In genomic region chr9:21328041-21328440, GRCm38 (mm10) we compare ENCODE assay signal across 13 mouse cellular contexts. TPM values are rescaled to one million over a fixed set of nuclear protein-coding genes. Genes with fewer than 3 reads are reported as not detected.
DNase-seq lines count a peak whose midpoint lies in the region; ATAC-seq lines count a peak whose summit lies in the region.
"Had no signal": no experiment of that assay in that cellular context is flagged by ENCODE, and none has a peak within 500 bp of the region (broad histone marks: within the 10 kb centered on the region; RNA-seq: fewer than 3 reads in every experiment).

No protein-coding gene starts in this region.

- WGBS in heart, embryonic 13.5 days = 66% methylated on average over 3 of the region's 3 CpGs

- no peaks in the 10 kb centered on the region for H3K9me3 ChIP-seq in heart, embryonic 13.5 days
- H3K9me3 ChIP-seq: embryonic facial prominence, embryonic 10.5 days; forebrain, embryonic 12.5 days had no signal

- H3K36me3 ChIP-seq in heart, embryonic 13.5 days = peaks cover 13% of the 10 kb centered on the region
- H3K36me3 ChIP-seq in splenic B cell, adult 2 months (ENCODE audit: control insufficient read depth, insufficient read depth, low read length, poor library complexity, severe bottlenecking) = no peaks in the 10 kb centered on the region

- H3K27ac ChIP-seq in heart, embryonic 13.5 days (replicated peaks) = peak overlapping the region; percentile 73
- H3K27ac ChIP-seq: embryonic facial prominence, embryonic 10.5 days; forebrain, embryonic 12.5 days had no signal

- no peak for DNase-seq in heart, postnatal 25 days (ENCODE audit: low spot score)
- peak; percentile 62 to 66 for DNase-seq in B cell, adult 2 months
- DNase-seq in splenic B cell, adult 2 months (ENCODE audit: low read depth, low spot score) = peak; percentile 87
- DNase-seq in cerebellum, adult 9-10 months = no peak
- DNase-seq in MN1 (ENCODE audit: low spot score) = no peak
- DNase-seq in embryo, embryonic 11 days = no peak
- DNase-seq: lung, postnatal 10 days had no signal

- H3K4me1 ChIP-seq in heart, embryonic 13.5 days = peaks cover 51% of the 10 kb centered on the region

- no peaks in the 10 kb centered on the region for H3K27me3 ChIP-seq in heart, embryonic 13.5 days (replicated peaks)
- H3K27me3 ChIP-seq in splenic B cell, adult 2 months (ENCODE audit: control insufficient read depth, insufficient read depth, low read length, poor library complexity, severe bottlenecking) = no peaks in the 10 kb centered on the region
- H3K27me3 ChIP-seq: forebrain, embryonic 12.5 days had no signal

- H3K9ac ChIP-seq in heart, embryonic 13.5 days = no peak overlapping the region
- H3K9ac ChIP-seq: forebrain, embryonic 12.5 days had no signal

- no peak overlapping the region for H3K4me3 ChIP-seq in heart, embryonic 13.5 days
- H3K4me3 ChIP-seq: embryonic facial prominence, embryonic 10.5 days; forebrain, embryonic 12.5 days; myocyte had no signal

- ATAC-seq in heart, embryonic 13.5 days (ENCODE audit: extremely low read depth, insufficient number of reproducible peaks, low FRiP score, low TSS enrichment) = no peak
- ATAC-seq in common myeloid progenitor, adult 5-6 weeks (replicated peaks; ENCODE audit: low read depth, poor library complexity, severe bottlenecking) = peak; percentile 61

- intact Hi-C loops in heart, postnatal 25 days (cut with DNase I) = no loop called here

- no peak overlapping the region for H3K4me2 ChIP-seq in heart, embryonic 13.5 days
- H3K4me2 ChIP-seq: forebrain, embryonic 12.5 days had no signal

RNA-seq across cellular contexts. Expression of gene Slc44a2, which starts 7.5 kb away (rescaled TPM):
- 56.9 and 60.3 TPM in 2 replicates for polyA plus RNA-seq in heart, embryonic 13.5 days (2015; fragmentation: Nextera tagmentation; extraction: Ambion mirVana)
- 100 to 1,000 TPM in 1 of 2 experiments, 10 to 100 TPM in 1; 99.2 to 113 TPM for total RNA-seq in heart, postnatal 25 days (2021)
- 76.6 and 80.6 TPM in 2 replicates for total RNA-seq in common myeloid progenitor, adult 5-6 weeks (2017)

RNA-seq across cellular contexts. Expression of gene Ap1m2, which starts 15.9 kb away (rescaled TPM):
- 1.7 and 2.1 TPM in 2 replicates for polyA plus RNA-seq in heart, embryonic 13.5 days (2015; fragmentation: Nextera tagmentation; extraction: Ambion mirVana)
- not detected for total RNA-seq in heart, postnatal 25 days (2021)
- total RNA-seq in common myeloid progenitor, adult 5-6 weeks (2017) = 0.37 and 2.5 TPM in 2 replicates
- polyA plus RNA-seq: C2C12, myocyte had no signal

RNA-seq across cellular contexts. Expression of gene Cdkn2d, which starts 36.8 kb away (rescaled TPM):
- 80.4 and 101 TPM in 2 replicates for polyA plus RNA-seq in heart, embryonic 13.5 days (2015; fragmentation: Nextera tagmentation; extraction: Ambion mirVana)
- total RNA-seq in heart, postnatal 25 days (2021) = 10 to 100 TPM; 15.1 to 16.8 TPM
- total RNA-seq in common myeloid progenitor, adult 5-6 weeks (2017) = 8.4 and 25.3 TPM in 2 replicates

RNA-seq across cellular contexts. Expression of gene Ilf3, which starts 39.6 kb away (rescaled TPM):
- polyA plus RNA-seq in heart, embryonic 13.5 days (2015; fragmentation: Nextera tagmentation; extraction: Ambion mirVana) = 115 and 120 TPM in 2 replicates
- total RNA-seq in heart, postnatal 25 days (2021) = 10 to 100 TPM; 25.9 to 29.6 TPM
- 73.7 and 95.9 TPM in 2 replicates for total RNA-seq in common myeloid progenitor, adult 5-6 weeks (2017)

RNA-seq across cellular contexts. Expression of gene Kri1, which starts 40.3 kb away (rescaled TPM):
- polyA plus RNA-seq in heart, embryonic 13.5 days (2015; fragmentation: Nextera tagmentation; extraction: Ambion mirVana) = 12.7 and 13.2 TPM in 2 replicates
- total RNA-seq in heart, postnatal 25 days (2021) = 10 to 100 TPM; 15.9 to 17.4 TPM
- 55.2 and 64.0 TPM in 2 replicates for total RNA-seq in common myeloid progenitor, adult 5-6 weeks (2017)

Comparison
In these comparisons a context has a peak if more than half of its experiments do, and no peak if none do; other contexts are left out.
1. DNase-seq: peak in B cell, adult 2 months (2 of 2) and splenic B cell, adult 2 months (single experiment); none in heart, postnatal 25 days (single experiment), cerebellum, adult 9-10 months (single experiment), MN1 (single experiment) and embryo, embryonic 11 days (single experiment).